Mouse (Mus musculus) testis, adult 2 months (tissue): ENCODE data around the gene Atxn2.

ENCODE experiments used
- CTCF ChIP-seq: fragments of 200-500 bp; IDR thresholded peaks from 2 replicates; pipeline ENCODE4 v1.5.1; 2012; ENCODE audit warnings: low read depth, mild to moderate bottlenecking, inconsistent platforms, low read length, moderate library complexity; ENCODE audit not compliant: control insufficient read depth, insufficient read depth, insufficient replicate concordance
- POLR2A ChIP-seq: fragments of 200-500 bp; IDR thresholded peaks from 2 replicates; pipeline ENCODE4 v1.6.1; 2012; ENCODE audit warnings: low read depth, mild to moderate bottlenecking, inconsistent platforms, low read length, moderate library complexity; ENCODE audit not compliant: control insufficient read depth

- TF ChIP-seq CTCF (no peak), POLR2A (no peak)
These were observed 153.2 kb downstream of the Atxn2 start for GRCm38 (mm10) chr5:121864330-121864729.
